Mouse (Mus musculus): ENCODE results near the gene Rbbp4. TPM values are rescaled to one million over a fixed set of nuclear protein-coding genes. Genes with fewer than 3 reads are reported as not detected.
A peak's percentile ranks its signal among the peaks of the same experiment; 100 is the strongest.

The Rbbp4 gene
- polyA plus RNA-seq, 1 experiment from 2014 or later = 153 TPM

GRCm38 (mm10) chr4:129374219-129374755 is 39.1 kb upstream of the Rbbp4 start:
- 42% methylated on average over 11 of the region's 11 CpGs for WGBS
- peak; percentile 45 for DNase-seq (ENCODE audit: low spot score)
- Histone ChIP-seq H3K4me1 (replicated peaks; ENCODE audit: control insufficient read depth, insufficient read depth) (no peaks in the 10 kb centered on the region), H3K4me3 (ENCODE audit: low read depth, low read length) (no peak overlapping the region), H3K4me2 (replicated peaks; ENCODE audit: low read depth) (no peak overlapping the region), H3K9me3 (ENCODE audit: control insufficient read depth, low read length) (no peaks in the 10 kb centered on the region), H3K9ac (ENCODE audit: low read length) (no peak overlapping the region), H3K27ac (replicated peaks) (peak overlapping the region; percentile 66; the same call in 1 of the 2 replicates), H3K36me3 (ENCODE audit: control insufficient read depth, insufficient read depth, low read length) (no peaks in the 10 kb centered on the region), H3K27me3 (ENCODE audit: control insufficient read depth, insufficient read depth, low read length) (no peaks in the 10 kb centered on the region)
- TF ChIP-seq CTCF (IDR thresholded peaks at IDR 0.05; ENCODE audit: low read depth) (no peak), EP300 (optimal IDR thresholded peaks at IDR 0.05) (peak; percentile 31)
- ATAC-seq (ENCODE audit: low FRiP score, low TSS enrichment) = peak; percentile 74

GRCm38 (mm10) chr4:129373202-129373976 is 38.2 kb upstream of the Rbbp4 start:
- TF ChIP-seq CTCF (IDR thresholded peaks at IDR 0.05; ENCODE audit: low read depth) (no peak), EP300 (optimal IDR thresholded peaks at IDR 0.05) (no peak)
- Histone ChIP-seq H3K4me1 (replicated peaks; ENCODE audit: control insufficient read depth, insufficient read depth) (no peaks in the 10 kb centered on the region), H3K9me3 (ENCODE audit: control insufficient read depth, low read length) (no peaks in the 10 kb centered on the region), H3K9ac (ENCODE audit: low read length) (no peak overlapping the region), H3K36me3 (ENCODE audit: control insufficient read depth, insufficient read depth, low read length) (no peaks in the 10 kb centered on the region), H3K27me3 (ENCODE audit: control insufficient read depth, insufficient read depth, low read length) (no peaks in the 10 kb centered on the region), H3K4me2 (replicated peaks; ENCODE audit: low read depth) (no peak overlapping the region), H3K27ac (replicated peaks) (peak overlapping the region; percentile 53), H3K4me3 (ENCODE audit: low read depth, low read length) (no peak overlapping the region)
- ATAC-seq (ENCODE audit: low FRiP score, low TSS enrichment) (0 out of 2 replicates have a peak, but pooled peaks have one; percentile 30), DNase-seq (ENCODE audit: low spot score) (peak; percentile 38)
- 43% methylated on average over 8 of the region's 8 CpGs for WGBS

- TF ChIP-seq CTCF (IDR thresholded peaks at IDR 0.05; ENCODE audit: low read depth) (peak; percentile 44), EP300 (optimal IDR thresholded peaks at IDR 0.05) (no peak)
- no peaks in the 10 kb centered on the region for H3K4me1 ChIP-seq (replicated peaks; ENCODE audit: control insufficient read depth, insufficient read depth)
- ATAC-seq (ENCODE audit: low FRiP score, low TSS enrichment) = no peak
Measured at GRCm38 (mm10) chr4:129371391-129371790, 36.2 kb upstream of the Rbbp4 start.

GRCm38 (mm10) chr4:129365224-129365623 is 30.1 kb upstream of the Rbbp4 start:
- no peak for TF ChIP-seq EP300 (optimal IDR thresholded peaks at IDR 0.05)
- TF ChIP-seq CTCF (IDR thresholded peaks at IDR 0.05; ENCODE audit: low read depth) = no peak
- peaks cover 3% of the 10 kb centered on the region; the same call in 1 of the 2 replicates for H3K36me3 ChIP-seq (ENCODE audit: control insufficient read depth, insufficient read depth, low read length)
- no peak overlapping the region for H3K4me2 ChIP-seq (replicated peaks; ENCODE audit: low read depth)
- H3K27ac ChIP-seq (replicated peaks) = no peak overlapping the region
- no peaks in the 10 kb centered on the region for H3K27me3 ChIP-seq (ENCODE audit: control insufficient read depth, insufficient read depth, low read length)
- H3K4me3 ChIP-seq (ENCODE audit: low read depth, low read length) = no peak overlapping the region
- no peaks in the 10 kb centered on the region for H3K4me1 ChIP-seq (replicated peaks; ENCODE audit: control insufficient read depth, insufficient read depth)
- 86% methylated on average over 5 of the region's 5 CpGs for WGBS
- DNase-seq (ENCODE audit: low spot score) (no peak), ATAC-seq (ENCODE audit: low FRiP score, low TSS enrichment) (no peak)
- H3K9ac ChIP-seq (ENCODE audit: low read length) = no peak overlapping the region
- H3K9me3 ChIP-seq (ENCODE audit: control insufficient read depth, low read length) = no peaks in the 10 kb centered on the region

More at GRCm38 (mm10) chr4:129371391-129371790, 36.2 kb upstream of the Rbbp4 start:
- WGBS = 94% methylated on average over 3 of the region's 3 CpGs
- Histone ChIP-seq H3K4me2 (replicated peaks; ENCODE audit: low read depth) (no peak overlapping the region), H3K9me3 (ENCODE audit: control insufficient read depth, low read length) (no peaks in the 10 kb centered on the region), H3K27me3 (ENCODE audit: control insufficient read depth, insufficient read depth, low read length) (no peaks in the 10 kb centered on the region), H3K27ac (replicated peaks) (no peak overlapping the region), H3K36me3 (ENCODE audit: control insufficient read depth, insufficient read depth, low read length) (no peaks in the 10 kb centered on the region), H3K4me3 (ENCODE audit: low read depth, low read length) (no peak overlapping the region), H3K9ac (ENCODE audit: low read length) (no peak overlapping the region)
- no peak for DNase-seq (ENCODE audit: low spot score)

- Histone ChIP-seq H3K4me3 (ENCODE audit: low read depth, low read length) (no peak overlapping the region), H3K9me3 (ENCODE audit: control insufficient read depth, low read length) (no peaks in the 10 kb centered on the region), H3K27ac (replicated peaks) (no peak overlapping the region), H3K27me3 (ENCODE audit: control insufficient read depth, insufficient read depth, low read length) (no peaks in the 10 kb centered on the region), H3K4me1 (replicated peaks; ENCODE audit: control insufficient read depth, insufficient read depth) (no peaks in the 10 kb centered on the region), H3K4me2 (replicated peaks; ENCODE audit: low read depth) (no peak overlapping the region), H3K36me3 (ENCODE audit: control insufficient read depth, insufficient read depth, low read length) (peaks cover 9% of the 10 kb centered on the region; the same call in 1 of the 2 replicates), H3K9ac (ENCODE audit: low read length) (no peak overlapping the region)
- TF ChIP-seq EP300 (optimal IDR thresholded peaks at IDR 0.05) = no peak
- TF ChIP-seq CTCF (IDR thresholded peaks at IDR 0.05; ENCODE audit: low read depth) = no peak
- ATAC-seq (ENCODE audit: low FRiP score, low TSS enrichment) (no peak), DNase-seq (ENCODE audit: low spot score) (no peak)
- 94% methylated on average over 3 of the region's 3 CpGs for WGBS
Measured at GRCm38 (mm10) chr4:129364379-129364778, 29.2 kb upstream of the Rbbp4 start.

GRCm38 (mm10) chr4:129363463-129363862 is 28.3 kb upstream of the Rbbp4 start:
- Histone ChIP-seq H3K4me3 (ENCODE audit: low read depth, low read length) (no peak overlapping the region), H3K36me3 (ENCODE audit: control insufficient read depth, insufficient read depth, low read length) (peaks cover 9% of the 10 kb centered on the region; the same call in 1 of the 2 replicates), H3K27ac (replicated peaks) (no peak overlapping the region; the same call in 1 of the 2 replicates), H3K4me1 (replicated peaks; ENCODE audit: control insufficient read depth, insufficient read depth) (no peaks in the 10 kb centered on the region), H3K9me3 (ENCODE audit: control insufficient read depth, low read length) (no peaks in the 10 kb centered on the region), H3K4me2 (replicated peaks; ENCODE audit: low read depth) (no peak overlapping the region), H3K27me3 (ENCODE audit: control insufficient read depth, insufficient read depth, low read length) (no peaks in the 10 kb centered on the region), H3K9ac (ENCODE audit: low read length) (no peak overlapping the region)
- TF ChIP-seq CTCF (IDR thresholded peaks at IDR 0.05; ENCODE audit: low read depth) (no peak), EP300 (optimal IDR thresholded peaks at IDR 0.05) (no peak)
- ATAC-seq (ENCODE audit: low FRiP score, low TSS enrichment) (no peak), DNase-seq (ENCODE audit: low spot score) (no peak)
- 81% methylated on average over 9 of the region's 9 CpGs for WGBS
